Mouse (Mus musculus): ENCODE measurements around the gene Rnaseh2c. TPM values are rescaled to one million over a fixed set of nuclear protein-coding genes. Genes with fewer than 3 reads are reported as not detected.

Rnaseh2c gene
- total RNA-seq, 1 experiment from 2014 or later, result 65.1 TPM

GRCm38 (mm10) chr19:5654720-5655298, 53.1 kb downstream of the Rnaseh2c start:
- ATAC-seq (replicated peaks; ENCODE audit: low read depth, poor library complexity, severe bottlenecking), result no peak

Other genes starting within 250 kb of the Rnaseh2c start
- 60.0 and 61.7 TPM in 2 replicates for gene Eif1ad, start 235.1 kb upstream of the Rnaseh2c start, total RNA-seq (2017)
- 71.4 and 75.6 TPM in 2 replicates for gene Banf1, start 234.7 kb upstream of the Rnaseh2c start, total RNA-seq (2017)
- 93.3 and 103 TPM in 2 replicates for gene Sart1, start 213.2 kb upstream of the Rnaseh2c start, total RNA-seq (2017)
- gene Tsga10ip, start 199.3 kb upstream of the Rnaseh2c start, total RNA-seq (2017), result not detected in 2 replicates
- gene Drap1, start 176.9 kb upstream of the Rnaseh2c start, total RNA-seq (2017), result 112 and 125 TPM in 2 replicates
- 9.2 and 10.3 TPM in 2 replicates for gene AI837181, start 176.7 kb upstream of the Rnaseh2c start, total RNA-seq (2017)
- gene Fosl1, start 154.3 kb upstream of the Rnaseh2c start, total RNA-seq (2017), result 0.63 and 0.78 TPM in 2 replicates
- gene Ccdc85b, start 144.0 kb upstream of the Rnaseh2c start, total RNA-seq (2017), result 3.0 and 5.4 TPM in 2 replicates
- 55.8 and 67.4 TPM in 2 replicates for gene Fibp, start 141.3 kb upstream of the Rnaseh2c start, total RNA-seq (2017)
- 1.0 and 2.0 TPM in 2 replicates for gene Ctsw, start 133.4 kb upstream of the Rnaseh2c start, total RNA-seq (2017)
- gene Efemp2, start 127.9 kb upstream of the Rnaseh2c start, total RNA-seq (2017), result 0.09 TPM in 1 of 2 replicates, not detected in the other
- 20.7 and 26.9 TPM in 2 replicates for gene Mus81, start 113.5 kb upstream of the Rnaseh2c start, total RNA-seq (2017)
- 940 and 946 TPM in 2 replicates for gene Cfl1, start 111.4 kb upstream of the Rnaseh2c start, total RNA-seq (2017)
- gene 1700020D05Rik, start 98.1 kb upstream of the Rnaseh2c start, total RNA-seq (2017), result not detected in 2 replicates
- 1.3 and 2.9 TPM in 2 replicates for gene Snx32, start 91.3 kb upstream of the Rnaseh2c start, total RNA-seq (2017)
- not detected in 2 replicates for gene Ovol1, start 41.2 kb upstream of the Rnaseh2c start, total RNA-seq (2017)
- 5.2 and 8.0 TPM in 2 replicates for gene Ap5b1, start 33.8 kb upstream of the Rnaseh2c start, total RNA-seq (2017)
- gene Kat5, start 8.4 kb downstream of the Rnaseh2c start, total RNA-seq (2017), result 56.7 and 74.3 TPM in 2 replicates
- gene Rela, start 35.6 kb downstream of the Rnaseh2c start, total RNA-seq (2017), result 34.8 and 44.1 TPM in 2 replicates
- gene Sipa1, start 61.8 kb downstream of the Rnaseh2c start, total RNA-seq (2017), result 23.0 and 113 TPM in 2 replicates
- gene Map3k11, start 86.9 kb downstream of the Rnaseh2c start, total RNA-seq (2017), result 18.8 and 21.6 TPM in 2 replicates
- gene Pcnx3, start 87.0 kb downstream of the Rnaseh2c start, total RNA-seq (2017), result 18.0 and 19.8 TPM in 2 replicates
- not detected in 2 replicates for gene Kcnk7, start 102.5 kb downstream of the Rnaseh2c start, total RNA-seq (2017)
- gene Ehbp1l1, start 124.4 kb downstream of the Rnaseh2c start, total RNA-seq (2017), result 29.8 and 31.7 TPM in 2 replicates
- 17.8 and 35.4 TPM in 2 replicates for gene Fam89b, start 127.8 kb downstream of the Rnaseh2c start, total RNA-seq (2017)
- 11.9 and 18.1 TPM in 2 replicates for gene Ltbp3, start 139.0 kb downstream of the Rnaseh2c start, total RNA-seq (2017)
- gene Scyl1, start 169.5 kb downstream of the Rnaseh2c start, total RNA-seq (2017), result 23.5 and 30.9 TPM in 2 replicates